ENCODE assay signal across 13 mouse cellular contexts in genomic region chr10:98676907-98677306, GRCm38 (mm10).
"Had no signal": no experiment of that assay in that cellular context is flagged by ENCODE, and none has a peak within 500 bp of the region (broad histone marks: within the 10 kb centered on the region; RNA-seq: fewer than 3 reads in every experiment).

No protein-coding gene starts in this region.

- H3K4me1 ChIP-seq: liver, embryonic 12.5 days; midbrain, embryonic 13.5 days; neural tube, embryonic 15.5 days had no signal

- H3K27me3 ChIP-seq: limb, embryonic 13.5 days; liver, embryonic 12.5 days; midbrain, embryonic 13.5 days; neural tube, embryonic 15.5 days had no signal

- H3K36me3 ChIP-seq: limb, embryonic 13.5 days; liver, embryonic 12.5 days; midbrain, embryonic 13.5 days; neural tube, embryonic 15.5 days had no signal

- H3K4me3 ChIP-seq: limb, embryonic 13.5 days; liver, embryonic 12.5 days; midbrain, embryonic 13.5 days; myocyte; neural tube, embryonic 15.5 days had no signal

- ATAC-seq: liver, embryonic 12.5 days; midbrain, embryonic 13.5 days had no signal

- H3K9me3 ChIP-seq: limb, embryonic 13.5 days; liver, embryonic 12.5 days; midbrain, embryonic 13.5 days; neural tube, embryonic 15.5 days had no signal

- DNase-seq: kidney, adult 11 months; kidney, postnatal 14 days; left cerebral cortex, postnatal 4 days; lung, embryonic 14.5 days; lung, postnatal 10 days; spleen, adult 18-20 months; thymus, adult 18-20 months; thymus, postnatal 25 days had no signal

- H3K27ac ChIP-seq: limb, embryonic 13.5 days; liver, embryonic 12.5 days; midbrain, embryonic 13.5 days; neural tube, embryonic 15.5 days had no signal

- H3K4me2 ChIP-seq: limb, embryonic 13.5 days; liver, embryonic 12.5 days; lung, embryonic 14.5 days; midbrain, embryonic 13.5 days; neural tube, embryonic 15.5 days had no signal

- H3K9ac ChIP-seq: limb, embryonic 13.5 days; liver, embryonic 12.5 days; lung, embryonic 14.5 days; midbrain, embryonic 13.5 days; neural tube, embryonic 15.5 days had no signal
